Mouse (Mus musculus) embryonic fibroblast, embryonic 13.5 days (primary cell): ENCODE data around the gene Pmepa1.

Experiments
- CTCF ChIP-seq: IDR thresholded peaks from 2 replicates; pipeline ENCODE4 v1.5.1; 2011; ENCODE audit warnings: mild to moderate bottlenecking, control low read depth, low read length, moderate library complexity, borderline replicate concordance; ENCODE audit not compliant: insufficient read depth
- POLR2A ChIP-seq: IDR thresholded peaks from 2 replicates; pipeline ENCODE4 v1.6.1; 2011; ENCODE audit warnings: low read depth, mild to moderate bottlenecking, control low read depth, low read length, moderate library complexity

GRCm38 (mm10) chr2:173180026-173180425, 96.3 kb downstream of the Pmepa1 start:
- no peak for TF ChIP-seq CTCF
- no peak for TF ChIP-seq POLR2A
